Mouse (Mus musculus) liver, embryonic 12.5 days (tissue): ENCODE results near the gene Dcpp1. TPM values are rescaled to one million over a fixed set of nuclear protein-coding genes. Genes with fewer than 3 reads are reported as not detected.

Source experiments
- polyA plus RNA-seq: library from polyadenylated mRNA; unstranded; fragments of >200 nt; fragmentation: Nextera tagmentation; extraction: Ambion mirVana; gene quantifications from 2 replicates; pipeline ENCODE4 v1.2.1, GENCODE M21; 2016

The Dcpp1 gene
- polyA plus RNA-seq, 1 experiment from 2014 or later: not detected

Other genes starting within 250 kb of the Dcpp1 start
- 0.20 and 0.28 TPM in 2 replicates for gene Mmp25, start 235.6 kb upstream of the Dcpp1 start, polyA plus RNA-seq
- not detected in 2 replicates for gene Bicdl2, start 220.4 kb upstream of the Dcpp1 start, polyA plus RNA-seq
- 23.6 and 25.5 TPM in 2 replicates for gene Hcfc1r1, start 207.3 kb upstream of the Dcpp1 start, polyA plus RNA-seq
- 31.4 and 36.1 TPM in 2 replicates for gene Thoc6, start 207.0 kb upstream of the Dcpp1 start, polyA plus RNA-seq
- gene Tnfrsf12a, start 203.4 kb upstream of the Dcpp1 start, polyA plus RNA-seq: 7.1 and 7.8 TPM in 2 replicates
- 0.78 and 2.3 TPM in 2 replicates for gene Cldn6, start 201.6 kb upstream of the Dcpp1 start, polyA plus RNA-seq
- 0.08 and 0.11 TPM in 2 replicates for gene Cldn9, start 196.8 kb upstream of the Dcpp1 start, polyA plus RNA-seq
- gene 1520401A03Rik, start 158.1 kb upstream of the Dcpp1 start, polyA plus RNA-seq: 0.05 and 0.10 TPM in 2 replicates
- gene Pkmyt1, start 154.5 kb upstream of the Dcpp1 start, polyA plus RNA-seq: 41.1 and 42.1 TPM in 2 replicates
- 7.4 and 8.4 TPM in 2 replicates for gene Paqr4, start 140.0 kb upstream of the Dcpp1 start, polyA plus RNA-seq
- gene Kremen2, start 135.0 kb upstream of the Dcpp1 start, polyA plus RNA-seq: 0.17 and 0.55 TPM in 2 replicates
- 22.4 and 22.6 TPM in 2 replicates for gene Flywch1, start 109.3 kb upstream of the Dcpp1 start, polyA plus RNA-seq
- 2.9 and 3.6 TPM in 2 replicates for gene Flywch2, start 94.8 kb upstream of the Dcpp1 start, polyA plus RNA-seq
- gene Srrm2, start 90.3 kb upstream of the Dcpp1 start, polyA plus RNA-seq: 334 and 339 TPM in 2 replicates
- 588 and 602 TPM in 2 replicates for gene Elob, start 51.7 kb upstream of the Dcpp1 start, polyA plus RNA-seq
- not detected in 2 replicates for gene Prss33, start 44.8 kb upstream of the Dcpp1 start, polyA plus RNA-seq
- gene Prss32, start 37.0 kb upstream of the Dcpp1 start, polyA plus RNA-seq: not detected in 2 replicates
- 0.32 and 0.45 TPM in 2 replicates for gene Prss41, start 36.7 kb upstream of the Dcpp1 start, polyA plus RNA-seq
- not detected in 2 replicates for gene Prss21, start 12.8 kb upstream of the Dcpp1 start, polyA plus RNA-seq
- gene Dcpp2, start within 50 bp of the Dcpp1 start, polyA plus RNA-seq: not detected in 2 replicates
- gene Dcpp3, start 36.6 kb downstream of the Dcpp1 start, polyA plus RNA-seq: not detected in 2 replicates
- gene Sbp, start 60.8 kb downstream of the Dcpp1 start, polyA plus RNA-seq: not detected in 2 replicates
- not detected in 2 replicates for gene Sbpl, start 74.4 kb downstream of the Dcpp1 start, polyA plus RNA-seq
- gene Prss30, start 99.7 kb downstream of the Dcpp1 start, polyA plus RNA-seq: not detected in 2 replicates
- not detected in 2 replicates for gene Prss22, start 117.2 kb downstream of the Dcpp1 start, polyA plus RNA-seq
- not detected in 2 replicates for gene Prss27, start 157.3 kb downstream of the Dcpp1 start, polyA plus RNA-seq
- 27.7 and 29.1 TPM in 2 replicates for gene Kctd5, start 192.6 kb downstream of the Dcpp1 start, polyA plus RNA-seq